Mouse (Mus musculus): ENCODE results near the gene Fbxo11.

- TF ChIP-seq CTCF (IDR thresholded peaks at IDR 0.05; ENCODE audit: low read depth) (no peak), EP300 (IDR thresholded peaks at IDR 0.05; ENCODE audit: low read depth) (no peak)
Observed at GRCm38 (mm10) chr17:88102597-88102996, 37.5 kb upstream of the Fbxo11 start.
